Mouse (Mus musculus): ENCODE measurements at regions not wholly inside any gene's neighbourhood (a gene's known extent, or its start where the extent isn't known, plus 50 kb on each side); places are given as distances from the start of the nearest gene placed in this dataset.

DNA sequence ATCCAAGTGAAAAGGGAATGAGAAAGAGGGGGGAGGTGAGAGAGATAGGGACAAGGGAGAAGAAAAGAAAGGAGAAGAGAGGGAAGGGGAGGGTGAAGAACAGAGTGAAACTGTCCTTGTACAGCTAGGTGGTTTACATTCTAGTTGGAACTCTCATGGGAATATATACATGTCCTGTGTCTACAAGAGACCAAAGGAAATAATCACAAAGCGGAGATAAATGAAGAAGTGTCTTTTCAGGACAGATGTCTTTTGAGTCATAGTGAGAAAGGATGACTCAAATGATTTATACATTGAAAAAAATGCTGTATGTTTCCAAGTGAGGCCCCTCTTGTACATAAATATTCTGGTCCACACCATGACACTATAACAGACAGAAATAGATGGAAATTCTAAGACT, 298.7 kb downstream of the Lipi start:
- ATAC-seq (ENCODE audit: insufficient read depth) (no peak), DNase-seq (ENCODE audit: low read depth in 3 of 3, low spot score in 3 of 3) (no peak)
- no peaks in the 10 kb centered on the region for H3K27me3 ChIP-seq (ENCODE audit: control insufficient read depth, insufficient read depth, low read length)
- no peak overlapping the region for H3K4me3 ChIP-seq (ENCODE audit: insufficient read depth in 1 of 2, low read depth in 2 of 2, low read length in 2 of 2)
- H3K9me3 ChIP-seq (ENCODE audit: control insufficient read depth, low read length) = no peaks in the 10 kb centered on the region
- 54% methylated on average over 1 of the region's 1 CpGs for WGBS (ENCODE audit: insufficient replicate concordance)
- no peak overlapping the region for H3K27ac ChIP-seq
- no peaks in the 10 kb centered on the region for H3K36me3 ChIP-seq (replicated peaks; ENCODE audit: control insufficient read depth, insufficient read depth, low read depth)
- no peak overlapping the region for H3K9ac ChIP-seq (replicated peaks)
- no peak overlapping the region for H3K4me2 ChIP-seq (ENCODE audit: low read depth)
- TF ChIP-seq CTCF (IDR thresholded peaks at IDR 0.05; ENCODE audit: low read depth) = no peak
- no peak for TF ChIP-seq EP300 (IDR thresholded peaks at IDR 0.05; ENCODE audit: low read depth)
- H3K4me1 ChIP-seq (replicated peaks; ENCODE audit: control insufficient read depth in 2 of 2, insufficient read depth in 2 of 2, low read length in 1 of 2) = no peaks in the 10 kb centered on the region

DNA sequence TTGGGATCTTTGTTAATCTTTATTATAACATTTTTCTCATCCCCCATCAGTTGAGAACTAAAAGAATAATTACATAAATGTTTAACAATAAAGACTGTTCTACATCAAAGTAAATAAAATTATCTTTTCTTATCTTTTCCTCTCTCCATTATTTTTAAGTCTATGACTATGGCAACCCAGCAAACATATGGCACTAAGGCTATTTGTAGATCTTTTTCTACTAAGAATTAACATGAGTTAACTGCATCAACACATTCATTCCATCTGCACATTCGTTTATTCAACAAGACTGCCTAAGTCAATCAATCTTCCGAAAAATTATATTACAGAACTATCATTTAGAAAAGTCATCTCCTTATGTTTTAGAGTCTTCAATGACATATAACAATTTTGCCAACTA, 300.1 kb downstream of the Lipi start:
- no peaks in the 10 kb centered on the region for H3K4me1 ChIP-seq (replicated peaks; ENCODE audit: control insufficient read depth in 2 of 2, insufficient read depth in 2 of 2, low read length in 1 of 2)
- no peaks in the 10 kb centered on the region for H3K9me3 ChIP-seq (ENCODE audit: control insufficient read depth, low read length)
- no peak for ATAC-seq (ENCODE audit: insufficient read depth)
- no peak overlapping the region for H3K4me2 ChIP-seq (ENCODE audit: low read depth)
- H3K27me3 ChIP-seq (ENCODE audit: control insufficient read depth, insufficient read depth, low read length) = no peaks in the 10 kb centered on the region
- TF ChIP-seq EP300 (IDR thresholded peaks at IDR 0.05; ENCODE audit: low read depth) = no peak
- WGBS (ENCODE audit: insufficient replicate concordance) = 62% methylated on average over 2 of the region's 2 CpGs
- no peak for DNase-seq (ENCODE audit: low read depth in 3 of 3, low spot score in 3 of 3)
- no peak overlapping the region for H3K9ac ChIP-seq (replicated peaks)
- no peak overlapping the region for H3K4me3 ChIP-seq (ENCODE audit: insufficient read depth in 1 of 2, low read depth in 2 of 2, low read length in 2 of 2)
- no peaks in the 10 kb centered on the region for H3K36me3 ChIP-seq (replicated peaks; ENCODE audit: control insufficient read depth, insufficient read depth, low read depth)
- no peak overlapping the region for H3K27ac ChIP-seq

DNA sequence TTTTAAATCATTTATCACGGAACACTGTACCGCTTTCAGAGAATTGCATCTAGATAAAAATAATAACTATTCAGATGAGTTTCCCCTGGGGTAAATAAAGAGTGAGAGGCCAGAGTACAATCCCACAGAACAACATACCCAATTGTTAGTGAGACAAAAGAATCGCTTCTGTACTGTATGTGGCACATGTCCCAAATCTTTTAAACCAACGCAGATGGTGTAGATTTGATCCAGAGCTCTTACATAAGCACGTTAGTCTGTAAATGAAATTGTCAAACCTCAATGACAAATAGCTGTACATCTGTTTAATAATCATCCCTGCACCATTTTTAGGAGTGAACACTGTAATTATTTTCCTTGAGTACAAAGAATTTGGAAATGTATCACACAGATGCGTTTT, 322.0 kb downstream of the Lipi start:
- ATAC-seq (ENCODE audit: insufficient read depth) (no peak), DNase-seq (ENCODE audit: low read depth in 3 of 3, low spot score in 3 of 3) (no peak)
- WGBS (ENCODE audit: insufficient replicate concordance) = 70% methylated on average over 6 of the region's 6 CpGs
- no peak overlapping the region for H3K4me2 ChIP-seq (ENCODE audit: low read depth)
- no peaks in the 10 kb centered on the region for H3K36me3 ChIP-seq (replicated peaks; ENCODE audit: control insufficient read depth, insufficient read depth, low read depth)
- no peaks in the 10 kb centered on the region for H3K9me3 ChIP-seq (ENCODE audit: control insufficient read depth, low read length)
- TF ChIP-seq EP300 (IDR thresholded peaks at IDR 0.05; ENCODE audit: low read depth) = no peak
- no peak for TF ChIP-seq CTCF (IDR thresholded peaks at IDR 0.05; ENCODE audit: low read depth)
- H3K27ac ChIP-seq = no peak overlapping the region
- no peaks in the 10 kb centered on the region for H3K27me3 ChIP-seq (ENCODE audit: control insufficient read depth, insufficient read depth, low read length)
- H3K4me3 ChIP-seq (ENCODE audit: insufficient read depth in 1 of 2, low read depth in 2 of 2, low read length in 2 of 2) = no peak overlapping the region
- no peak overlapping the region for H3K9ac ChIP-seq (replicated peaks)
- H3K4me1 ChIP-seq (replicated peaks; ENCODE audit: control insufficient read depth in 2 of 2, insufficient read depth in 2 of 2, low read length in 1 of 2) = no peaks in the 10 kb centered on the region

DNA sequence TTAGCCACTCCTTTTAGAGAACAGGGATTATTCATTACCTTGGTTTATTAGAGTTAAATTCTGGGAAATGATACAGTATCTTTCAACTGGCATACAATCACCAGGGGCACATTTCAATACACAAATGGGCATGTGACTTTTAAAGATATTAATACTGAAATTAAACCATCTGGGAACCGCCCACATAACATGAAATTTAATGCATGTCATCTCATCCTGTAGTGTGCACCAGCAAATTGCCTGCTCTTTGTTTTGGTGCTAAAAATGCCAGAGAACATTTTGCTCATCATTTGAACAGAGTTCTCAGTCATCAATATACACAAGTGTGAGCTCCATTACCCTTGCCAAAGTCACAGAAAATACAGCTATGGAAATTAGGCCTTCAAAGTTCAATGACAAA, 330.9 kb downstream of the Lipi start:
- H3K27ac ChIP-seq = no peak overlapping the region
- DNase-seq (ENCODE audit: low read depth in 3 of 3, low spot score in 3 of 3) (no peak), ATAC-seq (ENCODE audit: insufficient read depth) (no peak)
- no peaks in the 10 kb centered on the region for H3K4me1 ChIP-seq (replicated peaks; ENCODE audit: control insufficient read depth in 2 of 2, insufficient read depth in 2 of 2, low read length in 1 of 2)
- TF ChIP-seq EP300 (IDR thresholded peaks at IDR 0.05; ENCODE audit: low read depth) (no peak), CTCF (IDR thresholded peaks at IDR 0.05; ENCODE audit: low read depth) (no peak)
- H3K9me3 ChIP-seq (ENCODE audit: control insufficient read depth, low read length) = no peaks in the 10 kb centered on the region
- no peak overlapping the region for H3K9ac ChIP-seq (replicated peaks)
- 61% methylated on average over 1 of the region's 1 CpGs for WGBS (ENCODE audit: insufficient replicate concordance)
- H3K4me2 ChIP-seq (ENCODE audit: low read depth) = no peak overlapping the region
- no peaks in the 10 kb centered on the region for H3K36me3 ChIP-seq (replicated peaks; ENCODE audit: control insufficient read depth, insufficient read depth, low read depth)
- no peak overlapping the region for H3K4me3 ChIP-seq (ENCODE audit: insufficient read depth in 1 of 2, low read depth in 2 of 2, low read length in 2 of 2)
- H3K27me3 ChIP-seq (ENCODE audit: control insufficient read depth, insufficient read depth, low read length) = no peaks in the 10 kb centered on the region

- DNase-seq (ENCODE audit: low read depth in 3 of 3, low spot score in 3 of 3) (no peak), ATAC-seq (ENCODE audit: insufficient read depth) (no peak)
- no peak overlapping the region for H3K4me3 ChIP-seq (ENCODE audit: insufficient read depth in 1 of 2, low read depth in 2 of 2, low read length in 2 of 2)
- H3K27me3 ChIP-seq (ENCODE audit: control insufficient read depth, insufficient read depth, low read length) = no peaks in the 10 kb centered on the region
- 50% methylated on average over 5 of the region's 5 CpGs for WGBS (ENCODE audit: insufficient replicate concordance)
- H3K36me3 ChIP-seq (replicated peaks; ENCODE audit: control insufficient read depth, insufficient read depth, low read depth) = no peaks in the 10 kb centered on the region
- H3K27ac ChIP-seq = no peak overlapping the region
- no peak overlapping the region for H3K4me2 ChIP-seq (ENCODE audit: low read depth)
- H3K9me3 ChIP-seq (ENCODE audit: control insufficient read depth, low read length) = no peaks in the 10 kb centered on the region
- H3K9ac ChIP-seq (replicated peaks) = no peak overlapping the region
- TF ChIP-seq EP300 (IDR thresholded peaks at IDR 0.05; ENCODE audit: low read depth) (no peak), CTCF (IDR thresholded peaks at IDR 0.05; ENCODE audit: low read depth) (no peak)
- no peaks in the 10 kb centered on the region for H3K4me1 ChIP-seq (replicated peaks; ENCODE audit: control insufficient read depth in 2 of 2, insufficient read depth in 2 of 2, low read length in 1 of 2)
Measured at GRCm38 (mm10) chr16:75249170-75249569, 336.7 kb downstream of the Lipi start.

- H3K4me2 ChIP-seq (ENCODE audit: low read depth) = no peak overlapping the region
Measured at GRCm38 (mm10) chr16:75240383-75240782, 345.5 kb downstream of the Lipi start.

More at GRCm38 (mm10) chr16:75240383-75240782, 345.5 kb downstream of the Lipi start:
- no peak overlapping the region for H3K4me3 ChIP-seq (ENCODE audit: insufficient read depth in 1 of 2, low read depth in 2 of 2, low read length in 2 of 2)
- no peaks in the 10 kb centered on the region for H3K4me1 ChIP-seq (replicated peaks; ENCODE audit: control insufficient read depth in 2 of 2, insufficient read depth in 2 of 2, low read length in 1 of 2)
- no peaks in the 10 kb centered on the region for H3K27me3 ChIP-seq (ENCODE audit: control insufficient read depth, insufficient read depth, low read length)
- DNase-seq (ENCODE audit: low read depth in 3 of 3, low spot score in 3 of 3) (no peak), ATAC-seq (ENCODE audit: insufficient read depth) (no peak)
- H3K27ac ChIP-seq = no peak overlapping the region
- H3K9me3 ChIP-seq (ENCODE audit: control insufficient read depth, low read length) = no peaks in the 10 kb centered on the region
- WGBS (ENCODE audit: insufficient replicate concordance) = 31% methylated on average over 2 of the region's 2 CpGs
- TF ChIP-seq CTCF (IDR thresholded peaks at IDR 0.05; ENCODE audit: low read depth) = no peak
- no peak for TF ChIP-seq EP300 (IDR thresholded peaks at IDR 0.05; ENCODE audit: low read depth)
- no peaks in the 10 kb centered on the region for H3K36me3 ChIP-seq (replicated peaks; ENCODE audit: control insufficient read depth, insufficient read depth, low read depth)
- H3K9ac ChIP-seq (replicated peaks) = no peak overlapping the region
